Mouse (Mus musculus) 3134 (cell line): Measurements from ENCODE around the gene A730071L15Rik.

Source experiments
- DNase-seq: peaks from one replicate; pipeline ENCODE4 v3.0.0-alpha.2; 2011; ENCODE audit warnings: low spot score; ENCODE audit not compliant: insufficient read length; ENCODE audit errors: extremely low read depth

Gene A730071L15Rik

GRCm38 (mm10) chr11:6199410-6200086 lies at the start of gene A730071L15Rik:
A730071L15Rik (plus strand) TSS chr11:6200029.
- no peak for DNase-seq

- DNase-seq = no peak
Observed at GRCm38 (mm10) chr11:6152864-6153263, 47.0 kb upstream of the A730071L15Rik start.

- no peak for DNase-seq
Observed at GRCm38 (mm10) chr11:6154211-6154701, 45.6 kb upstream of the A730071L15Rik start.

- no peak for DNase-seq
Observed at GRCm38 (mm10) chr11:6156651-6157050, 43.2 kb upstream of the A730071L15Rik start.

- DNase-seq = no peak
Observed at GRCm38 (mm10) chr11:6157119-6157518, 42.7 kb upstream of the A730071L15Rik start.

- no peak for DNase-seq
Observed at GRCm38 (mm10) chr11:6158515-6158914, 41.3 kb upstream of the A730071L15Rik start.

GRCm38 (mm10) chr11:6159704-6160275 lies 40.0 kb upstream of the A730071L15Rik start:
- DNase-seq = no peak

- DNase-seq = no peak
Observed at GRCm38 (mm10) chr11:6160663-6161271, 39.1 kb upstream of the A730071L15Rik start.

GRCm38 (mm10) chr11:6161549-6161948 lies 38.3 kb upstream of the A730071L15Rik start:
- DNase-seq = no peak

GRCm38 (mm10) chr11:6163062-6163461 lies 36.8 kb upstream of the A730071L15Rik start:
- DNase-seq = no peak

- no peak for DNase-seq
Observed at GRCm38 (mm10) chr11:6163706-6164105, 36.1 kb upstream of the A730071L15Rik start.

- no peak for DNase-seq
Observed at GRCm38 (mm10) chr11:6164781-6165180, 35.0 kb upstream of the A730071L15Rik start.

GRCm38 (mm10) chr11:6165391-6166081 lies 34.3 kb upstream of the A730071L15Rik start:
- DNase-seq = no peak

GRCm38 (mm10) chr11:6166351-6166750 lies 33.5 kb upstream of the A730071L15Rik start:
- DNase-seq = no peak

- DNase-seq = no peak
Observed at GRCm38 (mm10) chr11:6169041-6169663, 30.7 kb upstream of the A730071L15Rik start.

- DNase-seq = peak; percentile 27
Observed at GRCm38 (mm10) chr11:6174719-6175118, 25.1 kb upstream of the A730071L15Rik start.

GRCm38 (mm10) chr11:6175506-6175905 lies 24.3 kb upstream of the A730071L15Rik start:
- no peak for DNase-seq

- no peak for DNase-seq
Observed at GRCm38 (mm10) chr11:6177781-6178420, 21.9 kb upstream of the A730071L15Rik start.

GRCm38 (mm10) chr11:6178673-6179166 lies 21.1 kb upstream of the A730071L15Rik start:
- DNase-seq = no peak

- no peak for DNase-seq
Observed at GRCm38 (mm10) chr11:6179194-6179593, 20.6 kb upstream of the A730071L15Rik start.
